Mouse (Mus musculus) T-cell, adult 66 days (primary cell): ENCODE data around the gene Olfr345. TPM values are rescaled to one million over a fixed set of nuclear protein-coding genes. Genes with fewer than 3 reads are reported as not detected.

Experiments
- total RNA-seq, 2 experiments: library from RNA; stranded (reverse); gene quantifications; 3 replicates in 1 of 2; 4 replicates in 1 of 2; pipeline ENCODE4 v1.2.4; 2023

The Olfr345 gene
- total RNA-seq: not detected

DNA sequence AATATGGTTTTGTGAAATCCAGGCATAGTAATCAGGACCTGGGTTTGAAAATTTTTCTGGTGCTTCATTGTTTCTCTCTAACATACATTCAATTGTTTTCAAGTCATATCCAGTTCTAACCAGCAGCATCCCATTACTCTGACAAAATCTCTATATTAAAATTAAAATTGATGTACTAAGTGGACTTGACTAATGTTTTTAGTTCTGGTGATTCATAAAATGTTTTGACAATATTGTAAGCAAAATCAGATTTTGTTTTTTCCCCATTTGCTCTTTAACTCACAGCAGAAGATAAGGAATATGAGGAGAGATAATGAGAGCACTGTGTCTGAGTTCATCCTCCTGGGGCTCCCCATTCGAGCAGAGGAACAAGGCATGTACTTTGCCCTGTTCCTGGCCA is at the start of gene Olfr345:
TSS of gene Olfr345 (plus strand) at position 301 of the 400 bp plus-strand sequence.

GRCm38 (mm10) chr2:36685488-36685887 is 45.6 kb downstream of the Olfr345 start, which contains the start of gene Olfr346:
Gene Olfr346 (plus strand): TSS chr2:36685788.

Other genes with a start within 250 kb of the Olfr345 start
- gene Olfr339, start 221.1 kb upstream of the Olfr345 start, total RNA-seq: not detected
- not detected for gene Olfr340, start 187.5 kb upstream of the Olfr345 start, total RNA-seq
- gene Olfr341, start 157.6 kb upstream of the Olfr345 start, total RNA-seq: not detected
- not detected for gene Olfr342, start 115.0 kb upstream of the Olfr345 start, total RNA-seq
- not detected for gene Olfr344, start 73.4 kb upstream of the Olfr345 start, total RNA-seq
- gene Olfr346, start 45.7 kb downstream of the Olfr345 start, total RNA-seq: not detected
- gene Olfr347, start 91.9 kb downstream of the Olfr345 start, total RNA-seq: not detected
- not detected for gene Olfr348, start 144.2 kb downstream of the Olfr345 start, total RNA-seq
- not detected for gene Olfr50, start 150.5 kb downstream of the Olfr345 start, total RNA-seq
- not detected for gene Olfr3, start 177.0 kb downstream of the Olfr345 start, total RNA-seq
- not detected for gene Olfr350, start 206.3 kb downstream of the Olfr345 start, total RNA-seq
- under 1 TPM in 1 of 2 experiments, not detected in 1; 0.17 TPM for gene Olfr351, start 222.6 kb downstream of the Olfr345 start, total RNA-seq
- not detected for gene Olfr352, start 228.4 kb downstream of the Olfr345 start, total RNA-seq